Mouse (Mus musculus): ENCODE data around the gene Klf7.
"Not testable (repeated sequence)": the region's sequence is repeated elsewhere in the genome, so short reads cannot be mapped to it uniquely, and the experiment has no call there.

The Klf7 gene

GRCm38 (mm10) chr1:64121559-64122465 lies at the start of gene Klf7:
Gene Klf7 (minus strand): TSS chr1:64122282.
- peak; percentile 88 for DNase-seq (ENCODE audit: low spot score)

DNA sequence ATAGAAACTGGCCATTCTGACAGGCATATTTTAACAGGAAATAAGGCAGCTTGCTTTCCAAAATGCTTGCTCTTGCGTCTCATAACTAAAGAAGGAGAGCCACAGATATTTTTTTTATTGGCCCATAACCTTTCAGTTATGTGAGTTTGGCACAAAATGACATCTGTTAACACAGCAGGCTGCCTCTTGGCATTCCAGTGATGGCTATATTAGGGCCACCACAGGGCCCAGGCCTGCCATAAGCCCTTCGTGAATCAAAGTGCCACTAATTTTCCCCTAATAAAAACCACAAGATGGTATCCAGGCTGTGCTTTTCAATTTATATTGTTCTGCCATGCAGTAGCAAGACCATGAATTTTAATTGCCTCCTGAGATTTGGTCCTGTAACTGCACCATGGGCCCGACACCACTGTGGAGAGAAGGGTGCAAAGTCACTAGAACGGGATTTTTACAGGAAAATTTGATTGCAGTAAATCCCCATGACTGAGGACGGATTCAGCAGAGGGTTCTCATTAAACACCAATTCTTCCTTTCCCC lies 42.5 kb upstream of the Klf7 start:
- no peak for DNase-seq (ENCODE audit: low spot score)

DNA sequence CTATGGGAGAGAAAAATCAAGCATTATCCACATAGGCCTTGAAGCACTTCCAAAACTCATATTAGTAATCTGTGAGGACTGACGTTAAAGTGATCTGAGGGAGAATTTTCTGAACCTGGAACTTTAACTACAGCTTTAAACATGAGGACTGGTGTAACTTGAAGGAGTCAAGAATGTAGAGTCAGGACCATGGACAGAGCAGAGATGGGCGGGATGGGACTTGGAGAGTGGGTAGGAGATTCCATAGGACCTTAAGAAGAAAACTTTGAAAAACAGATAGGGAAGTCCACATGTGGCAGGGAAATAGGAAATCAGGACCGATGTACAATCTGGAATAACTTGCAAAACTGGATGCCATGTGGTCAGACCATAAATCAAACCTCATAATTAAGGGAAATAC lies 36.7 kb upstream of the Klf7 start:
- peak; percentile 13 for DNase-seq (ENCODE audit: low spot score)

DNA sequence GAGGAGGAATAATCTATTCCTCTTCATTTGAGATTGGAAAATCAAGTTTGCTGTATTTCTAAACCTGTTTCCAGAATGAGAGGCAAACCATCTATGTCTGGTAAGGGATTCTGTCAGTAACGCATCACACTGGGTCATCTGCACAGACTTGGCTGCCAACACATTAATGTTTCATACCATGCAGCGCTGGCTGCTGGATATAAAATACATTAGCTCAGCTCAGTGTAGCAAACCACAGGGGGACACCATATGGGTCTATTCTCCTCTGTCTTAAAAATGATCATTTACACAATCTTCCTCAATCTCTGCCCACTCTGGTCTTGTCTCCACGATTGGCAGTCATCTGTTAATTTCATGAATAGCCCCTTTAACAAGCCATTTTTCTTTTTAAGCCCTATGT lies 27.1 kb upstream of the Klf7 start:
- DNase-seq (ENCODE audit: low spot score): no peak

GRCm38 (mm10) chr1:64142691-64143445 lies 20.8 kb upstream of the Klf7 start:
- DNase-seq (ENCODE audit: low spot score): no peak

DNA sequence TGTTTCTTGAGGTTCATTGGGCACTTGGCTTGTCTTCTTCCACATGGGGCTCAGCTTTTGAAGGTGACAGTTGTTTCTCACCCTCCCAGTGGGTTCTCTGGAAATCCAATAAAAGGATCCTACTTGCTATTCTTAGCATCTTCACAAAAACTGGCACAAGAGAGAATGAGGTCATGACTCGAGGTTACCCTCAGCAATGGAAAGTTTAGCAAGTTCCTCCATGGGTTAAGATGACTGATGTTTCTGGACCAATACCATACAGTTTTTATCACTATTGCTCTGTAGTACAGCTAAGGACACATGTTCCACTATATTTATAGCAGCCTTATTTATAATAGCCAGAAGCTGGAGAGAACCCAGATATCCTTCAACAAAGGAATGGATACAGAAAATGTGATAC lies 12.4 kb upstream of the Klf7 start:
- no peak for DNase-seq (ENCODE audit: low spot score)

GRCm38 (mm10) chr1:64126822-64127221 lies 4.7 kb upstream of the Klf7 start:
- DNase-seq (ENCODE audit: low spot score): no peak

DNA sequence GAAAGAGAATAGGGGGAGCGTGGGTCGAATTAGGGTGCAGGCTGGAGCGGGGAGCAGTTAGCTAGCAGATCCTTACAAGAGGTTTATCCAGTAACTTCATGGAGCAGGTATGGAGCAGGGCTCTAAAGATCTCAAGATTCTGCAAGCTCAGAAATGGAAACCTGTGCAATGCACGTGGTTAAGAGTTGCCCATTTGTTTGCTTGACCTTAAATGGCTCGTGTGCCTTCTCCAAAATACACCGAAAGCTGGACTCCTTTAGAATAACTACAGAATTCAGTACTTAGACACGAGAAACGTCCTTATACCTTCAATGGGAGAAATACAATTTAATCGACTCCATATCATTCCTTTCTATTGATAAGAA lies 366 bp upstream of the Klf7 start:
- no peak for DNase-seq (ENCODE audit: low spot score)

GRCm38 (mm10) chr1:64120811-64121515 lies 1.1 kb downstream of the Klf7 start:
- peak; percentile 48 for DNase-seq (ENCODE audit: low spot score)

GRCm38 (mm10) chr1:64120421-64120810 lies 1.7 kb downstream of the Klf7 start:
- no peak for DNase-seq (ENCODE audit: low spot score)

DNA sequence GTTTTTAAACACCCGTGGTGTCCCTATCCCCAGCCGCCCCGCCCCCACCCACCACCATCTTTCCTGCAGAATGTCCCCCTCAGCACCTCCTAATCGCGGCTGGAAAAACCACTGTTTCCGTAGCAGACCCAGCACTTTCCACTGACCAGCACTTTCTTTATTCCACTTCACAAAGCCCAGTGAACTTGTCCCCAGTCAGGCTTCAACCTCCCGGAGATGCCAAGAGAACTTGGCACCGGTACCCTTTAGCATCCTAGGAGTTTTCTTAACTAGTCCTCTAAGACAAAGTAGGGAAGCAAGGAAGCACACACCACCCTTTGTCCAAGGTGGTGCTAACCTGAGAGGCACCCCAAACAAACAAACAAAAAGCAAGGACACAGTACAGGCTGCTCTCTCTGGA lies 2.2 kb downstream of the Klf7 start:
- DNase-seq (ENCODE audit: low spot score): no peak

GRCm38 (mm10) chr1:64119358-64119794 lies 2.7 kb downstream of the Klf7 start:
- no peak for DNase-seq (ENCODE audit: low spot score)

DNA sequence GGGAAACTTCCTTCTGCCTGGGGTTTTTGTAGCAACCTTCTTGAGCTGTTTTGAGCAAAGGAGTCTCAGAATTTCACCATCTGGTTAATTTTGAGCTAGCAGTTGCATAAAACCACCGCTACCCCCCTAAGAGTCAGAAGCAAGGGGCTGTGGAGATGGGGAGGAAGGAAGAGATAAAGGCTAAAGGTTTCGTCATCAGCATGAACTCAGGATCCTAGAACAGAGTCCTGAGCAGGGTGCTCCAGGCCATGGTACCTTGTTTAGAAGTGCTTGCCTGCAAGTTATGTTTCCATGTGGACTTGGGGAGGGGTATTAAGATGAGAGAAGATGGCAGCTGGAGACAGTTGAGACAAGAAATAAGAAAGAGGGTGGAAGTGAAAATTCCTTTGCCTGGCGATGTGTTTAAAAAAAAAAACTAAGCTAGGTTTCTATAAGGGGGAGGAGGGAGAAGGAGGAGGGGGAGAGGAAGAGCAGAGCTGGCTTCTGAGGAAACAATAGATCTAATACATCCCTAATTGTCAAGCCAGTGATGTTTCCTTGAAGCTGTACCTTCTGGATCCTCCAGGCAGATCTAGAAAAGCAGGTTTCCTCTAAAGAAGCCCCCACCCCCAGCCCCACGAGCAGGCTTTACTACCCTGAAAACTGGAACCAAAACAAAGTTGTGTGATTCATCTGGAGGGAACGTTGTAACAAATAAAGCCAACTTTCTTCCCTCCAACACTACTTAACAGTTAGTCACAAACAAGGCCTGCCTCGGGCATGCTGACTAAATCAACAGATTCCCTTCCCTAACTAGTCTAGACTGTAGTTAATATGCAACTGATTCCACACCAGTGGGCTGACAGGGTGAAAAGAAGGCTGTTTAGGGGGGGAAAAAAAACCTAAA lies 3.6 kb downstream of the Klf7 start:
- DNase-seq (ENCODE audit: low spot score): no peak

DNA sequence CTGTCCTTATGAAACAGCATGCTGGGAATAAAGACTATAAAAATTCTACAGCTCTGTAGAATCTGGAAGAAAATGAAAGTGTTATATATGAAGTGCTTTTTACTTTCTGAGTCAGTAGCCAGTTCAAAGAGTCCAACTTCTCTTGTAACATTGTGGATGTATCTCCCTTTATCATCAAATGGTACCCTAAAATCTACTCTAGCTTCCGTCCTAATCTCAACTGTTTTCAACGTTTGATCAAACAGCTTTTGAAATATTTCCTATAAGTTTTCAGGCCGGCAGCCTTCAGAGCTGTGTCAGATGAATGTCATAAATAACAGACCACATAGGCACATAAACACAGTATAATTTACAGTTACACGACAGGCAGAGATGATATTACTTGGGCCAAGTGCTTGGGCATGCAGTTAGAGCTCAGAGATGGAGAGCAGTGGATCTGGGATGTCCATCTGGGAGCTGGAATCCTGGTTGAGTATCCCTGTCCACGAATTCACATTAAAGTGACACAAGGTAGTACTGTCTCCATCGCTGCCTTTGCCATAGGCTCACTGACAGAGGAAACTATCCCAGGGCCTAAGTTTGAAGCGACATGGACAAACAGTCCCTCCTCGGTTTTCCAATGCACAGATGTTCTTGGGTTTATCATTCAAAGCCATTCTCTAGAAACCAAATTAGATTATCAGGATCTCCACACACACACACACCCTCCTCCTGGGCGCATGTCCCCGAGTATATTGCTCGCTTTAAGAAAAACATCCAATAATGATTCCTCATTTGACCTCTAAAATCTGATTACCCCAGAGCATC lies 4.4 kb downstream of the Klf7 start:
- no peak for DNase-seq (ENCODE audit: low spot score)

DNA sequence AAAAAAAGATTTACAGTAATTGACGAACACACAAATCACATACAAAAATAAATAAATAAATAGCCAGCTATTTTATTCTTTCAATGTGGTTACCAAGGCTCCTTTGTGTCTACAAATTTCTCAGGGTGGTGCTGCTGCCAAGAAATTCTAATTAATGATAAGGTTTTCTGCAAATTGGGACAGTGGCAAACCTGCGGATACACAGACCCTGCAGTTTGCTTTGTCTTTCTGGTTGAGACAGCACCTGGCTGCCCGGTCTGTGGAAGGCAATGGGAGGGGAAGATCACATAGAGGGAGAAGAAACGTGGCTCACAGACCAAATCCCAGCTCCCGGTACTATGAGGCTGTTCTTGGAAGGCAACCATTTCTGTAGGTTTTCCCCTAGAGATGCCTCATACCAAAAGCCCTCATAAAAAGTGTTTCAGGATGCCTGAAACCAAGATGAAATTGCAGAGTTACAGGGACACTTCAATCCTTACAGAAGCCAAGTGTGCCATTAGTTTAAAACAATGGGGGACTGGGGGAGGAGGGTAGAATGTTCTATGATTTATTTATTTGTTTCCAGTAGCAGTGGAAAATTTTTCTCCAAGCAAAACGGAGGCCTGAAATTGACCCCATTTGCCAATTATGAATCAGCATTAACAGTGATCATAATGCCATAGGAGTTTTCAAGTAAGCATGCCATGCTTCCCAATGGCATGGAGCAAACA lies 5.2 kb downstream of the Klf7 start:
- no peak for DNase-seq (ENCODE audit: low spot score)

GRCm38 (mm10) chr1:64114579-64114978 lies 7.5 kb downstream of the Klf7 start:
- no peak for DNase-seq (ENCODE audit: low spot score)

DNA sequence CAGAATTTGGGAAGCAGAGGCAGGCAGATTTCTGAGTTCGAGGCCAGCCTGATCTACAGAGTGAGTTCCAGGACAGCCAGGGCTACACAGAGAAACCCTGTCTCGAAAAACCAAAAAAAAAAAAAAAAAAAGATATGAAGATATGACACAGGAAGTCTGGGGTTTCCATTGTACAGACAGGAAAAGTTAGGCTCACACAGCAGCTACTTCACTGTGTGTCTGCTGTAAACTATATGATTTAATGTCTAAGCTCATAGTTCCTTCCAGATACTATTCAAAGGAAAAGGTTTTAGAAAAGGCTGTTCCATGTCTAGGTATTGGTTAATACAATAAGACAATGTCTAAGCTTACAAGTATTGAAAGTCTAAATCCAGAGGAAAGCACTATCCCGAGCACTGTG lies 13.4 kb downstream of the Klf7 start:
- DNase-seq (ENCODE audit: low spot score): not testable (repeated sequence)

DNA sequence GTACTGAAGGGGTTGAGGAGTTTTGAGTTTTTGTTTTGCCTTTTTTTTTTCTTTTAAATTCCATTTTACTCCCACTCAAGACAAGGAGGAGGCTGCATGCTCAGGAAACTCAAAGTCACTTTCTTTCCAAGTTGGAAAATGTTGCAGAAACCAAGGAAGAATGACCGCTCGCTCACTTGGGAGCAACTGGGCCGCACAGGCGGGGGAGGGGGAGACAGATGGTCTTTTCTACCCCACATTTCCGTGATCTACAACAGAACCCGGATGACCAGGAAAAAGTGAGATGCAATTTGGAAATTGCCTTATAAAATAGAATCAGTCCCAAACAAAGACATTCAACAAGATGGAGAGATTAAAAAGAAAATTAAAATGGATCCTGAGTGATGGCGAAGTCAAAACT lies 14.6 kb downstream of the Klf7 start:
- no peak for DNase-seq (ENCODE audit: low spot score)

DNA sequence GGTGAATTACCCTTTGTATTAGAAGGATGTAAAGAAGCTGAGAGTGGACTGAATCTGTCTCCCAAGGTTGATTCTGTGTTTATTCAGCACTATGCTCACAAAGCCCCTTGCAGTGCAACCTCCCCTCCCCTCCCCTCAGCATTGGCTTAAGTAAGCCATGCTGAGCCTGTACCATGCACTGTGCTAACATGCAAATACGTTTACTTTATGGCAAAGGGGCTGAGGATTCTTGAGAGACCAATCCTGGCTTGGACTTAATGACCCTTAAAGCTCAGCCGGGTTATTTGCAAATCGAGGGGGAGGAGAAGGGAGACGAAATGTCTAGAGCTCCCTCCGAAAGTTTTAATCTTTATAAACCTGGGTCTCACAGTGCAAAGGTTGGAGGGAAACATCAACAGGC lies 16.0 kb downstream of the Klf7 start:
- no peak for DNase-seq (ENCODE audit: low spot score)

GRCm38 (mm10) chr1:64105181-64105646 lies 16.9 kb downstream of the Klf7 start:
- DNase-seq (ENCODE audit: low spot score): no peak
